Mouse (Mus musculus) Patski (cell line): ENCODE measurements at regions not wholly inside any gene's neighbourhood (a gene's known extent, or its start where the extent isn't known, plus 50 kb on each side); places are given as distances from the start of the nearest gene placed in this dataset.
"Not testable (repeated sequence)": the region's sequence is repeated elsewhere in the genome, so short reads cannot be mapped to it uniquely, and the experiment has no call there.

Experiments
- ATAC-seq: fragments of 100-300 bp; one replicate; pipeline ENCODE4 v1.8.0; 2021
- CTCF ChIA-PET: fragments of 350-600 bp; sonication (Branson Sonifier 250); formaldehyde crosslinking; loops from one replicate; lab custom pipeline; 2022; ENCODE audit warnings: inconsistent platforms; lab: Charles Lee
- POLR2A ChIA-PET: fragments of 350-600 bp; sonication (Branson Sonifier 250); formaldehyde crosslinking; loops from one replicate; lab custom pipeline; 2022; ENCODE audit warnings: antibody characterized with exemption, inconsistent platforms; lab: Charles Lee
- DNase-seq: peaks from one replicate; pipeline ENCODE4 v3.0.0-alpha.2; 2011; ENCODE audit warnings: low read depth, low spot score
- H3K27me3 ChIP-seq: fragments of 371-371 bp; one replicate; pipeline ENCODE4 v1.5.1; 2021
- CTCF ChIP-seq: fragments of 100-300 bp; IDR thresholded peaks from one replicate; pipeline ENCODE4 v1.5.1; 2021
- in situ Hi-C: fragments of 300-500 bp; cut with MboI; formaldehyde crosslinking; loops from 3 replicates; pipeline ENCODE4 v1.11.1; 2018; ENCODE audit warnings: low pct_unique_long_range_greater_than_20kb, mixed read lengths

DNA sequence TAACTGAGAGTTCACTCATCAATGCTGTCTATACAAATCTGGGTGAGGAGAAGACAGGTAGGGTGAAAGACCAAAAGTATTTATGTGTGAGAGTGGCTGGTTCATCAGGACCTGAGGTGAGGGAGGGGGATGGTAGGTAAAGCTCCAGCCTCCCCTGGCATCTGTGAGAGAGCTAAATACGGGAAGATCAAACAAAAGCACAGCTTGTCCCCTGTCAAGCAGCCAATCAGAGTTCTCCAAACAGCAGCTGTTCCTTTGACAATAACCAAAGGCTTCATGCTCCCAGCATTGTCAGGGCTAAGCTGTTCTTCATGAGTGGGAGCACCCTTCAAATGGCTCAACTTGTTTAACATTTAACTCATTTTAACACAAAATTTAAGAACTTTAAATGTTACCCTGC, 160.1 kb upstream of the Map1b start:
- POLR2A ChIA-PET = no interaction called here
- ATAC-seq = no peak
- no peak for DNase-seq
- H3K27me3 ChIP-seq = no peaks in the 10 kb centered on the region
- TF ChIP-seq CTCF = no peak
- in situ Hi-C loops = no loop called here
- CTCF ChIA-PET = no interaction called here

DNA sequence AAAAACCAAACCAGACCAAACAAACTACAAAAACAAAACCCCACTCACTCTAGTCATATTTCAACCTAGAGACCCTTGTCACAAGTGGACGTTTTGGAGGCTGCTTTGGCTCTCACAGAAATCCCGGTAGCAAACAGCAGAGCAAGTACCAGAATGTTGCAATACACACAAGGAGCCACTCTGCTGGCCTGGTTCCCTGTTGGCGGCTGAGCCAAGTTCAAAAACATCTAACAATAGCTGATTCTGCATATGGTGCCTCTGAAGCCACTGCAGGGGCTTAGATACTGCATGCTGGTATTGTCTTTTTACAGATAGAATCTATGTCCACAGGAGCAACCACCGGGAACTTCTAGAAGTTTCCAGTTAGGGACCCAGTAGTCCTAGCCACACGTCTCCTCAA, 159.6 kb upstream of the Map1b start:
- CTCF ChIA-PET = no interaction called here
- no peak for TF ChIP-seq CTCF
- POLR2A ChIA-PET = no interaction called here
- H3K27me3 ChIP-seq = no peaks in the 10 kb centered on the region
- DNase-seq = no peak
- ATAC-seq = no peak
- in situ Hi-C loops = no loop called here

- ChIA-PET POLR2A (no interaction called here), CTCF (no interaction called here)
- in situ Hi-C loops = no loop called here
- no peak for TF ChIP-seq CTCF
- no peak for ATAC-seq
- H3K27me3 ChIP-seq = no peaks in the 10 kb centered on the region
- no peak for DNase-seq
These were observed 156.4 kb upstream of the Map1b start for GRCm38 (mm10) chr13:99672714-99673113.

GRCm38 (mm10) chr13:99671747-99672146, 155.4 kb upstream of the Map1b start:
- DNase-seq (no peak), ATAC-seq (no peak)
- no peaks in the 10 kb centered on the region for H3K27me3 ChIP-seq
- CTCF ChIA-PET = no interaction called here
- no peak for TF ChIP-seq CTCF
- POLR2A ChIA-PET = no interaction called here
- in situ Hi-C loops = no loop called here

GRCm38 (mm10) chr13:99669987-99670534, 153.7 kb upstream of the Map1b start:
- POLR2A ChIA-PET = no interaction called here
- CTCF ChIA-PET = no interaction called here
- no peak for ATAC-seq
- in situ Hi-C loops = no loop called here
- no peak for TF ChIP-seq CTCF
- no peak for DNase-seq
- no peaks in the 10 kb centered on the region for H3K27me3 ChIP-seq

DNA sequence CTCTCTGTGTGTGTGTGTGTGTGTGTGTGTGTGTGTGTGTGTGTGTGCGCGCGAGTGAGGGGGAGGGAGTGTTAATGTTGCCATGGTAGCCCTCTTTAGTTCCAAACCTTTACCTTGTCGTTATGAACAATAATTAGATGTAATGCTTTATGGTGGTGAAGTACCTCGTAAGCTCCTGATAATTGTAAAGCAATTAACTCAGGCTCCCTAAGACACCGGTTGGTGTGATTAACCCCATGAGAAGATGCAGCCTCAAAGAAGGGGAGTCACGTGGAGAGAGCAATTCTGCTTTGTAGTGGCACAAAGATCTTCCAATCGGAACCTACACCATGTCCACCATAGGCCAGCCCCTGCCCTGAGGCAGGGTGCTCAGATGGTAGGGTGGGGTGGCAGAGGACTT, 152.3 kb upstream of the Map1b start:
- in situ Hi-C loops = no loop called here
- H3K27me3 ChIP-seq = no peaks in the 10 kb centered on the region
- no peak for TF ChIP-seq CTCF
- ChIA-PET CTCF (no interaction called here), POLR2A (no interaction called here)
- no peak for DNase-seq
- no peak for ATAC-seq

GRCm38 (mm10) chr13:99666086-99666485, 149.7 kb upstream of the Map1b start:
- DNase-seq (no peak), ATAC-seq (no peak)
- no peaks in the 10 kb centered on the region for H3K27me3 ChIP-seq
- in situ Hi-C loops = no loop called here
- POLR2A ChIA-PET = no interaction called here
- CTCF ChIA-PET = no interaction called here
- TF ChIP-seq CTCF = no peak

DNA sequence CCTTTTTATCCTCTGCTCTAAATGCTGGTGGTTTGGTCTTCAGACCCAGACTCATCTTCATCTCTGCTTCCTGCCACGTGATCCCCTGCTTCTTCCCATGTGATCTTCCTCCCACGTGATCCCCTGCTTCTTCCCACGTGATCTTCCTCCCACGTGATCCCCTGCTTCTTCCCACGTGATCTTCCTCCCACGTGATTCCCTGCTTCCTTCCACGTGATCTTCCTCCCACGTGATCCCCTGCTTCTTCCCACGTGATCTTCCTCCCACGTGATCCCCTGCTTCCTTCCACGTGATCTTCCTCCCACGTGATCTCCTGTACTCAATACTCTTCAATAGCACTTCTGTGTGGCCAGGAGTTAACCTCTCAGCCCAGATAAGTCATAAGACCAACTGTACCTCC, 147.1 kb upstream of the Map1b start:
- CTCF ChIA-PET, H3K27me3 ChIP-seq, POLR2A ChIA-PET, in situ Hi-C loops, ATAC-seq, DNase-seq: not testable (repeated sequence)

DNA sequence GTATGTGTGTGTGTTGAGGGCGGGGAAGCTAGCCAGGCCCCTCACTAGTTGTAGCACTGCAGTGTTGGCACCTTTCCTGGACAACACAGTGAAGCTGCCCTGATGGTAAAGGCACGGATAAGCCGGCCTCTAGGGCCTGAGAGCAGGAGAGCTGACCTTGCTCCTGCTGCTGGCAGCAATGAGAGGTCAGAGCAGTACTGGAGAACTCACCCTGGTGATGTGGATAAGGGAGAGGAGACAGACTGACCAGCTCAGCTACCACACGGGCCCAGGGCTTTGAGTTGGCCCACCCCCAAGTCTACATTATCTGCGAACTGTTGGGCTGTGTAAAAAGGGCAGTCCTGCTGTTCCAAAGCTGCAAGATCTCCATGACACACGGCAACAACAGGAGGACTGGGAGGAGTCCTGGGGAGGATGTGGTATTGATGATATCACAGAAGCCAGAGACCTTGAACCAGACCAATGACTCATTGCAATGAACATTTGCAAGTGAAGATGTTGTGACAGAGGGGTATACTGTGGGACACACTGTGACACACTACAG, 131.4 kb upstream of the Map1b start:
- in situ Hi-C loops = no loop called here
- ChIA-PET POLR2A (interaction anchor here (0.6 kb wide), 1 partner anchor 92 kb away, joined by 3 read pairs; no protein-coding TSS in a partner anchor), CTCF (no interaction called here)
- TF ChIP-seq CTCF = no peak
- DNase-seq (no peak), ATAC-seq (no peak)
- H3K27me3 ChIP-seq = peaks cover 4% of the 10 kb centered on the region

- H3K27me3 ChIP-seq = peaks cover 4% of the 10 kb centered on the region
- ChIA-PET CTCF (no interaction called here), POLR2A (no interaction called here)
- TF ChIP-seq CTCF = no peak
- DNase-seq = no peak
- ATAC-seq = no peak
- in situ Hi-C loops = no loop called here
These were observed 128.4 kb upstream of the Map1b start for GRCm38 (mm10) chr13:99644771-99645170.

GRCm38 (mm10) chr13:99642811-99643210, 126.5 kb upstream of the Map1b start:
- ChIA-PET CTCF (no interaction called here), POLR2A (no interaction called here)
- DNase-seq (no peak), ATAC-seq (no peak)
- H3K27me3 ChIP-seq = no peaks in the 10 kb centered on the region
- no peak for TF ChIP-seq CTCF
- in situ Hi-C loops = no loop called here

DNA sequence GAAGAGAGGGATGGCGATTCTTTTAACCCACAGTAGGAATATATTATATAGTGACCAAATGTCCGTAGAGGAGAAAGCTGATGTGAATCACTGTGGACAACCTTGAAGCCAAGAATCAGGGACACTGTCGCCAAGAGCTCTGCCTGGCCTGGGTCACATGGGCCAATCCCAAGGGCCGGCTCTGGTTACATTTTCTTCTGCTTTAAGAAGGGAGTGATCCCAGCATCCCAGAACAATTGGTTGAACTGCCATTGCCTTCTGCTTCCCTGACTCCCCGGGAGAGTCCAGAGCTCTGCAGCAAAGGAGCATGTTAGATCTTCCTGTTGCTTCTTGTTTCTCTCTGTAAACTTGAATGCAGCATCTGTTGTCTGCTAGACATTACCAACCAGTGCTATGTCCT, 126.0 kb upstream of the Map1b start:
- ChIA-PET CTCF (no interaction called here), POLR2A (no interaction called here)
- in situ Hi-C loops = no loop called here
- ATAC-seq (no peak), DNase-seq (no peak)
- no peaks in the 10 kb centered on the region for H3K27me3 ChIP-seq
- no peak for TF ChIP-seq CTCF
